Mouse (Mus musculus) urinary bladder, postnatal 36 days (tissue): Measurements from ENCODE around the gene Tnni3.
A peak's percentile ranks its signal among the peaks of the same experiment; 100 is the strongest.
"Not testable (repeated sequence)": the region's sequence is repeated elsewhere in the genome, so short reads cannot be mapped to it uniquely, and the experiment has no call there.

Source experiments
- DNase-seq, 2 experiments: peaks; one replicate each; pipeline ENCODE4 v3.0.0; 2022; ENCODE audit warnings: low spot score in 2 of 2, mixed read lengths in 1 of 2

The Tnni3 gene

GRCm38 (mm10) chr7:4524212-4524922, at the start of gene Tnni3:
Tnni3 (minus strand) TSS chr7:4524229.
- not testable (repeated sequence) for DNase-seq

DNA sequence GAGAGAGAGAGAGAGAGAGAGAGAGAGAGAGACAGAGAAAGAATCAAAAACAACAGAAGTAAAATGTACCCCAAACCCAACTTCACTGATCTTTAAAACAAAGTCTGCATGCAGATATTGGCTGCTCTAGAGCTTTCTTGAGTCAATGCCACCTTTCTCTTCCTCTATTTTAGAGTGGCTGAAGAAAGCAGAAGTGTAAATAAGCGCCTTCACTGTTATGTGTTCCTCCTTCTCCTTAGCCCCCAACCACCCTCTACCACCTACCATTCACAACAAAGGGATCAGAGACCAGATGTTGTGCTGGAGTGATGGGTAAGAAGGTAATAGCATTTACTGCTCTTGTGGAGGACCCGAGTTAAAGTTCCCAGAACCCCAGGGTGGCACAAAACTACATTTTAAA, 48.3 kb upstream of the Tnni3 start:
- DNase-seq, result not testable (repeated sequence)

DNA sequence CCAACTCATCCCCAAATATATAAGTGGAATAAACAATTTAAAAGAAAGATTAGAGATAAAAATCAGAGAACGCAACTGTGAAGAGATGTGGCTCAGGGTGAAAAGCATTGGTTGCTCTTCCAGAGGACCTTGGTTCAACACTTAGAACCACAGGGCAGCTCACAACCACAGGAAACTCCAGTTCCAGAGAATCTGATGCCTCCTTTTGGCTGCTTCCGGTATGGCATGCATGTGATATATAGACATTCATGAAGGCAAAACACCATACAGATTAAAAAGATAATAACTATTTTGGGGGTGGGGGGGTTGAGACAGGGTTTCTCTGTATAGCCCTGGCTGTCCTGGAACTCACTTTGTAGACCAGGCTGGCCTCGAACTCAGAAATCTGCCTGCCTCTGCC, 38.6 kb upstream of the Tnni3 start:
- no peak for DNase-seq

DNA sequence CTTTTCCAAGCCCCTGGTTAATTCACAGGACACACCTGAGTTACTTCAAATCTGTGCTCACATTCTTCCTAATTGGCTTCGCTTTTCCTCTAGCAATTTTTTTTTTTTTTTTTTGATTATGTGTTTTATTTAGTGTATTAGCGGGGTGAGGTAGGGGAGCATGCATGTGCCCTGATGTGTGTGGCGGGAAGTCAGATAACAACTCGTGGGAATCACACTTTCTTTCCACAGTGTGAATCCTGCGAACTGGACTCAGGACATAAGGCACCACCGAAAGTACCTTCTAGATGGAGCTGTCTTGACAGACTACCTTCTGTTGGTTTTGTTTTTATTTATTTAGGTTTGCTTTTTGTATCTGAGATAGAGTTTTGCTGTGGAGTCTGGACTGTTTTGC, 33.1 kb upstream of the Tnni3 start:
- no peak for DNase-seq

DNA sequence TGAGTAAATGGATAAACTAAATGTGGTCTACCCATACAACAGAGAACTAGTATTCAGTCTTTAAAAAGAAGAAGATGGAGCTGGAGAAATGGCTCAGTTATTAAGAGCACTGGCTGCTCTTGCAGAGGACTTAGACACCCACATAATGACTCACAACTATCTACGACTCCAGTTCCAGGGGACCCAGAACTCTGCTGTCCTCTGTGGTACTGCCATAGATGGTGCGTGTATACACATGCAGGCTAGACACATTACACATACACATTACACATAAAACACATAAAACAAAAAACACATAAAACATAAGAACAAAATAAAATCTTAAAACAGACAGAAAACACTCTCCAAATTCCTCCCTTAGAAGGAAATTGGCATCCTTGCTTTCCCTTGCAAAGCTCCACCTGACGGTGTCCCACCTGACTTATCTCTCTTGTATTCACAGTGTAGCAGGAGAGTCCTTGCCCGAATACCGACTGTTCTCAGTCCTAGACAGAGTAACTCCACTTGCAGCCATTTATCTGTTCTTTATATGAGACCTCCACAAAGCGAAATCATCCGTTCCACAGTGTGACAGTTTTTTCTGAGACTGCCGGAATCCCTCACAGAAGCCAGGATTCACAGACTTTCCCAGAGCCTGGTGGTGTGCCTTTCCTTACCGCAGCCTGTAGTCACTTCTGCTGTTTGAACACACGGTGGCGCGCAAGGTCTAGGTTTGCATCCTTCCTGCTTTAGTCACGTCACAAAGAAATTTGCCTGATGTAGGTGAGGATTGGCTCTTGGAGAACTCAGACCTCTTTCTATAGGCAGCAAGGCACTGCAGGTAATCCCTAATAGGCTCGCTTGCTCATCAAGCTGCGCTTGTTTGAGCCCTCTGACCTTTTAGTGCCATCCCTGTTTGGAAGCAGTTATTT, 32.5 kb upstream of the Tnni3 start:
- DNase-seq, result peak; percentile 62 to 65

- DNase-seq, result no peak
Measured at GRCm38 (mm10) chr7:4547221-4547641, 23.2 kb upstream of the Tnni3 start, which contains the start of gene Syt5. Syt5 (minus strand) TSS chr7:4547541.

DNA sequence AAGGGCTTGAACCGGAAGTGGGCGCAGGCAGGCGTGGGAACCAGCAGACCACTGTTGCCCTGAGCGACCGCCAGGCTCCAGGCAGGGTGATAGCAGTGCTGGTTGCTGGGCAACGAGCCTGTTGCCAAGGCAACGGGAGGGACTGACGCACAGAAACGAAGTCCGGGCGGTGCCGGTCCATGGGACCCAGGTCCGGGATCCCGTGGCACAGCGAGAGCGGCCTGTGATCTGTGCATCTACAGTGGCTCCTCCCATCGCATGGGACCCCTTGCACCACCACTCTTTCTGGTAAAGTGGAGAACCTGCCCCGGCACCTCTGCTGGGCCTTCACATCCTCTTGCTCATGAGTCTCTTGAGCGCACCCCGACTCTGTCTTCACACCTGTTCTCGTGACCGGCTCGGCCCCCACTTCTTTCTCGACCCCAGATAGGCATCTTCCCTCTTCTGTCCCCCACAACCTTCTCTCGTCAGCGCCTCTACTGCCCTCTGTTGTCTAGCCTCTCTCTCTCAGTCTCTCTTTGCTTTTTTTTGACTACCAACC, 22.6 kb upstream of the Tnni3 start:
- no peak for DNase-seq

GRCm38 (mm10) chr7:4546050-4546449, 22.0 kb upstream of the Tnni3 start:
- no peak for DNase-seq

GRCm38 (mm10) chr7:4542013-4542412, 18.0 kb upstream of the Tnni3 start:
- DNase-seq, result no peak

- no peak for DNase-seq
Measured at GRCm38 (mm10) chr7:4541344-4541743, 17.3 kb upstream of the Tnni3 start.

DNA sequence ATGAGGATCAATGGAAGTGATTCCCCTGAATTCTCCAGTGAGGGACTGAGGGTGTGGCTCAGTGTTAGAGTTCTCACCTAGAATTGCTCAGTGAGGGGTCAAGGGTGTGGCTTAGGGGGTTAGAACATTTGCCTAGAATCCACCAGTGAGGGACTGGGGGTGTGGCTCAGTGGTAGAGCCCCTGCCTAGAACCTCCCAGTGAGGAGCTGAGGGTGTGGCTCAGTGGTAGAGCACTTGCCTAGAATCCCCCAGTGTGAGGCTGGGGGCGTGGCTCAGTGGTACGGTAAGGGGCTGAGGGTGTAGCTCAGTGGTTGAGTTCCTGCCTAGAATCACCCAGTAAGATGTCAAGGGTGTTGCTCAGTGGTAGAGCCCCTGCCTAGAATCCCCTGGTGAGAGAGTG, 15.0 kb upstream of the Tnni3 start:
- DNase-seq, result no peak

DNA sequence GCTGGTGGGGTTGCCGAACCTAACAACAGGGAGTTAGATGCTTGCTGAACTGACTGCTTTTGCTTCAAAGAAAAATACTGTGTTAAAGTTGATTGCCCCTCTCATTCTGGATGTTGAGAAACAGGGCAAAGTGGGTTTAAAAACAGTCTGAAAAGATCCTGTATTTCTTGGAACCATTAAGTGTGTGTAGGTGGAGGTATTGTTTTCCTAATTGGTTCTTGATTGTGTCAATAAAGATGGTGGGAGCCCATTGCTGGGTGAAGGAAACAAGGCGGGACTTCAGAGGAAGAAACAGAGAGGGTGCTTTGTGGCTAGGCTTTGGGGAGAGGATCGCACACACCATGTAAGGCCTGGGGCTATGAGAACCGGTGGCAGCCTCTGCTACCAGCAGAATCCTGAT, 13.2 kb upstream of the Tnni3 start:
- no peak for DNase-seq

GRCm38 (mm10) chr7:4536369-4536768, 12.3 kb upstream of the Tnni3 start:
- DNase-seq, result no peak

DNA sequence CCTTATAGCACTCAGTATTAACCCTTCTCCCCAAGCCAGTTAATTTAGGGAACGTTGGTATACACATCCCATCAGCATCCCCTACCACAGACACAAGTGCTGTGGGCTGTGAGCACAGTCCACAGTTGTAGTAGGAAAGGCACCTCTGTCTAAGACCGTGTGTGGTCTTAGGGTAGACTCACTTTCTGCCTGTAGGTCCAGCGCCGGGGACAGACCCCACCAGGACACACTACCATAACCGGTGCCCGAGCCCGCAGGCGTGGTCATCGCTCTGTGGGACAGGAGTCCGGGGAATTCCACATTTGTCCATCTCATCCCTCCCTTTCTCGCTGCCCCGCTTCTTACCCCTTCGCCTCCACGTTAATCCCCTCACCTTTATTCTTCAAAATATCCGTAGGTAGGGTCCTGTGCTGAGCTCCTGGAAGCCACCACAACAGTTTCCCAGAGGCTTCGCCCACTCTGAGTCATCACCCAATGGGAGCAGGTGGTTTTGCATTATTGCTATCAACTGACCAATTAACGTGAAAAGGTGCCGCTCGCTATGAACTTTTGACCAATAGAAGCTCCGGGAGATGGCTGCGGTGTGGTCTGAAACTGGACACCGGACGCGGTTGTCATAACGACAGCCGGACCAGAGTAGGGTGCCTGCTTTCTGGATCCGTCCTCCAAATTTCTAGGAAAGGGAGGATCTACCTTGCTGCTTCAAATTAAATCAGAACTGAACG, 8.1 kb upstream of the Tnni3 start, which contains the start of gene Dnaaf3:
Dnaaf3 (minus strand) TSS at position 449 of the 725 bp plus-strand sequence.
- DNase-seq, result peak; percentile 41 to 69

- DNase-seq, result not testable (repeated sequence)
Measured at GRCm38 (mm10) chr7:4530166-4530565, 6.1 kb upstream of the Tnni3 start.

DNA sequence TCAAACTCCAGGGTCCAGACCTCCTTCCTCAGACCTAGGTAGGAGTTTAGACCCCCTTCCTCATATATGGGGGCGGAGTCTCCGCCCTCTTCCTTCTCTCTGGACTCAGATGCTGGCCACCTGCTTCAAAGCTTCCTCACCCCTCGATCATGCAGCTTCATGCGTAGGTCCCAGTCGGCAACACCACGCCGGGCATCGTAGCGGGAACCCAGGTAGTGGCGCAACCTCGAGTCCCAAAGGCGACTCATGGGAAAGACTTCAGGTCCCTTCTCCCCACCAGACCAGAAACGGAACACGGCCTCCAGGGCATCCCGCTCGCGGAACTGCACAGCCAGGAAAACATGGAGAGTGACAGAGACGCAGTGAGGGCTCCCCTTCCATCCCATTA, 3.3 kb upstream of the Tnni3 start:
- DNase-seq, result no peak

GRCm38 (mm10) chr7:4526341-4527301, 2.6 kb upstream of the Tnni3 start:
- DNase-seq, result peak; percentile 53 to 71

GRCm38 (mm10) chr7:4523205-4524130, 561 bp downstream of the Tnni3 start:
- no peak for DNase-seq

GRCm38 (mm10) chr7:4522292-4522691, 1.7 kb downstream of the Tnni3 start:
- no peak for DNase-seq
